Mouse (Mus musculus) mouse embryonic stem cell (cell line): ENCODE results near the gene Ppara.

Experiments
- in situ Hi-C, 2 experiments: fragments of 300-500 bp; cut with MboI; formaldehyde crosslinking; loops; 1 replicate in 1 of 2; 3 replicates in 1 of 2; pipeline ENCODE4 v1.14.3; 2019 to 2020; ENCODE audit warnings: low sequenced_read_pairs in 2 of 2, low pct_unique_long_range_greater_than_20kb in 1 of 2, mixed read lengths in 1 of 2; ENCODE audit not compliant: unreplicated experiment in 1 of 2

Ppara gene

GRCm38 (mm10) chr15:85716045-85716444 lies 18.7 kb upstream of the Ppara start:
- in situ Hi-C loops, result loop anchor here in 1 of 2 experiments (10.0 kb wide), 1 partner anchor 329 kb away; no protein-coding TSS in a partner anchor

GRCm38 (mm10) chr15:85716591-85716990 lies 18.2 kb upstream of the Ppara start:
- in situ Hi-C loops, result loop anchor here in 1 of 2 experiments (10.0 kb wide), 1 partner anchor 328 kb away; no protein-coding TSS in a partner anchor

GRCm38 (mm10) chr15:85717008-85717407 lies 17.8 kb upstream of the Ppara start:
- in situ Hi-C loops, result loop anchor here in 1 of 2 experiments (10.0 kb wide), 1 partner anchor 328 kb away; no protein-coding TSS in a partner anchor

- in situ Hi-C loops, result loop anchor here in 1 of 2 experiments (10.0 kb wide), 1 partner anchor 327 kb away; no protein-coding TSS in a partner anchor
Observed at GRCm38 (mm10) chr15:85717800-85718199, 17.0 kb upstream of the Ppara start.

- in situ Hi-C loops, result loop anchor here in 1 of 2 experiments (10.0 kb wide), 1 partner anchor 326 kb away; no protein-coding TSS in a partner anchor
Observed at GRCm38 (mm10) chr15:85719017-85719416, 15.8 kb upstream of the Ppara start.

- in situ Hi-C loops, result no loop called here
Observed at GRCm38 (mm10) chr15:85720366-85720841, 14.4 kb upstream of the Ppara start.

- in situ Hi-C loops, result no loop called here
Observed at GRCm38 (mm10) chr15:85724271-85725165, 10.3 kb upstream of the Ppara start.

- in situ Hi-C loops, result no loop called here
Observed at GRCm38 (mm10) chr15:85728224-85728623, 6.6 kb upstream of the Ppara start.

- in situ Hi-C loops, result no loop called here
Observed at GRCm38 (mm10) chr15:85729256-85729655, 5.5 kb upstream of the Ppara start.

GRCm38 (mm10) chr15:85730027-85730426 lies 4.8 kb upstream of the Ppara start:
- in situ Hi-C loops, result no loop called here

- in situ Hi-C loops, result no loop called here
Observed at GRCm38 (mm10) chr15:85731885-85732603, 2.7 kb upstream of the Ppara start.

- in situ Hi-C loops, result no loop called here
Observed at GRCm38 (mm10) chr15:85732604-85732968, 2.2 kb upstream of the Ppara start.

GRCm38 (mm10) chr15:85733686-85734085 lies 1.1 kb upstream of the Ppara start:
- in situ Hi-C loops, result no loop called here

- in situ Hi-C loops, result no loop called here
Observed at GRCm38 (mm10) chr15:85734148-85734547, 635 bp upstream of the Ppara start.

GRCm38 (mm10) chr15:85735063-85735835 lies 466 bp downstream of the Ppara start:
- in situ Hi-C loops, result no loop called here

- in situ Hi-C loops, result no loop called here
Observed at GRCm38 (mm10) chr15:85735836-85736190, 1.0 kb downstream of the Ppara start.

GRCm38 (mm10) chr15:85736506-85736905 lies 1.7 kb downstream of the Ppara start:
- in situ Hi-C loops, result no loop called here

- in situ Hi-C loops, result no loop called here
Observed at GRCm38 (mm10) chr15:85738416-85738815, 3.6 kb downstream of the Ppara start.
